Mouse (Mus musculus) liver, embryonic 16.5 days (tissue): ENCODE data around the gene Fat1. TPM values are rescaled to one million over a fixed set of nuclear protein-coding genes. Genes with fewer than 3 reads are reported as not detected.

Source experiments
- ATAC-seq: fragments of 200-750 bp; cut with Nextera tagmentation; 2 replicates; pipeline ENCODE4 v1.8.0; 2017; ENCODE audit warnings: low read depth, mild to moderate bottlenecking, moderate number of reproducible peaks, moderate library complexity
- H3K27ac ChIP-seq: fragments of 300-500 bp; sonication (generic); 2 replicates; pipeline ENCODE4 v1.5.1; 2014; ENCODE audit warnings: mild to moderate bottlenecking, low read length
- H3K27me3 ChIP-seq: fragments of 300-500 bp; sonication (generic); 2 replicates; pipeline ENCODE4 v1.6.1; 2014; ENCODE audit warnings: low read depth, low read length, mixed read lengths; ENCODE audit not compliant: control insufficient read depth, insufficient read depth
- H3K36me3 ChIP-seq: fragments of 300-500 bp; sonication (generic); 2 replicates; pipeline ENCODE4 v1.6.1; 2014; ENCODE audit warnings: mild to moderate bottlenecking; ENCODE audit not compliant: control insufficient read depth, insufficient read depth
- H3K4me1 ChIP-seq: fragments of 300-500 bp; sonication (generic); 2 replicates; pipeline ENCODE4 v1.6.1; 2014; ENCODE audit warnings: low read depth, low read length, mixed read lengths; ENCODE audit not compliant: control insufficient read depth
- H3K4me2 ChIP-seq: fragments of 300-500 bp; sonication (generic); 2 replicates; pipeline ENCODE4 v1.6.1; 2014; ENCODE audit warnings: low read depth, low read length, mixed read lengths
- H3K4me3 ChIP-seq: fragments of 300-500 bp; sonication (generic); 2 replicates; pipeline ENCODE4 v1.5.1; 2014; ENCODE audit warnings: low read depth, mild to moderate bottlenecking, low read length
- H3K9ac ChIP-seq: fragments of 300-500 bp; sonication (generic); 2 replicates; pipeline ENCODE4 v1.6.1; 2014; ENCODE audit warnings: low read depth, low read length
- H3K9me3 ChIP-seq: fragments of 300-500 bp; sonication (generic); replicated peaks from 2 replicates; pipeline ENCODE4 v1.6.1; 2016; ENCODE audit warnings: low read length; ENCODE audit not compliant: control insufficient read depth
- WGBS: fragments of 180-500 bp; shearing (Covaris S2); extraction: QIAGEN DNeasy Blood & Tissue Kit; methylation state at CpG from one replicate; pipeline ENCODE4 v1.1.7; 2014; ENCODE audit not compliant: insufficient replicate concordance; 5-methylcytosine and 5-hydroxymethylcytosine counted together
- polyA plus RNA-seq: library from polyadenylated mRNA; unstranded; fragments of >200 nt; fragmentation: Nextera tagmentation; extraction: Ambion mirVana; gene quantifications from 2 replicates; pipeline ENCODE4 v1.2.1, GENCODE M21; 2015

Gene Fat1
- polyA plus RNA-seq, 1 experiment from 2014 or later, result 0.71 TPM

DNA sequence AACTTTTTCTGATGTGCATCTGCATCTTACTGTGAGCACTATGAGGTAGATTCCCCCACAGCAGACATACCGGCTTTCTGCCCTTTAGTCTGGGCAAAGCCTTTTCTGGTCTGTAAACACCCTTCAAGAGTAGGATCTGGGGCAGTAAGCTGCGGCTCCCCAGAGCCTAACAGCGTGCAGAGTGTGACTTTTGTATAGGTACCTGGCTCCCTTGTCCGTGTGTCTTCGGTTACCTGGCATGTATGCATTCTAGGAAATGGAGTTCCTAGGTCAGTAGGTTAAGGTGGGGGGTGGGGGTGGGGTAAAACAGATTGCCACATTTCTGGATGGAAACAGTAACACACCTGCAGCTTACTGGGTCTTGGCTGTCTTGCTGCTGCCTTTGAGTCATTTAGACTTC lies 36.7 kb downstream of the Fat1 start:
- no peak overlapping the region for H3K27ac ChIP-seq
- H3K9ac ChIP-seq, result no peak overlapping the region
- H3K4me3 ChIP-seq, result no peak overlapping the region
- no peak overlapping the region for H3K4me2 ChIP-seq
- H3K4me1 ChIP-seq, result peaks cover 3% of the 10 kb centered on the region; the same call in 1 of the 2 replicates
- no peak for ATAC-seq
- 26% methylated on average over 5 of the region's 5 CpGs for WGBS
- H3K36me3 ChIP-seq, result no peaks in the 10 kb centered on the region
- no peaks in the 10 kb centered on the region for H3K27me3 ChIP-seq
- no peaks in the 10 kb centered on the region for H3K9me3 ChIP-seq

DNA sequence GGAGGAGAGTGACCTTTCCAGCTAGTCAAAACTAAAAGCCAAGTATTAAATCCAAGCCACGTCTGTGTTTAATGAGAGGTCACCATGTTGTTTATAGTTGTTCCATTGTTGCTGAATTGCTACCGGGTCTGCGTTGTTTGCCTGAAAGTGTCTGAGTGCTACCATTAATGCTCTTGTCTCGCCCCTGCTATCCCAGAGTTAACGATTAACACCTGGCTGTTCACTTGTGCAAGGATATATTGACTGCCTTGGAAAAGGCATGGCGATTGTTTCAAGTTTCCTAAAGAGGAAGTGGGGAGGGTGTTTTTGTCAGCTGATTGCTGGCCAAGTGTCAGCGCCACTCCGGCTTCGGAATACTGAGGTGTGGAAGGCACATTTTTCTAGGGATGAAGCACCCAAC lies 39.9 kb downstream of the Fat1 start:
- ATAC-seq, result 0 out of 2 replicates have a peak, but pooled peaks have one; percentile 19
- H3K4me2 ChIP-seq, result peak overlapping the region; percentile 30
- no peak overlapping the region for H3K27ac ChIP-seq
- H3K4me3 ChIP-seq, result no peak overlapping the region
- H3K4me1 ChIP-seq, result peaks cover 3% of the 10 kb centered on the region; the same call in 1 of the 2 replicates
- no peaks in the 10 kb centered on the region for H3K27me3 ChIP-seq
- no peaks in the 10 kb centered on the region for H3K9me3 ChIP-seq
- 31% methylated on average over 9 of the region's 9 CpGs for WGBS
- H3K9ac ChIP-seq, result no peak overlapping the region
- no peaks in the 10 kb centered on the region for H3K36me3 ChIP-seq

DNA sequence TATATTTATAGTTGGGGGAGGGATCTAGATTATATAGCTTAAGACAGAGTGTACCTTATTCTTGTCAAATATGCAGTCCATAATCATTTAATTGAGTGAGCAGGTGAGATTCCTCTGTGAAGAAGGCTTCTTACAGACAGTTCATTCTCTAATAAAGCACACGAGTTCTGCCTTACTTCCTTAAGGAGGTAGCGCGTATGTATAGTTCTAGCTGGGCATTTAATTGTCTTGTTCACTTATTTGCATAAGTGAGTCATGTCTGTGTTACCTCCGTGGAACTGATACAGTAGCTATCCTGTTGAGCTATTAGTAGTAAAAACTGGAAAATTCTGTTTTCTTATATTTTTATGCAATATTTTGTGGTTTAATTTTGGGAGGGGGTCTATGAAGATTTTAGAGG lies 40.4 kb downstream of the Fat1 start:
- Histone ChIP-seq H3K9ac (no peak overlapping the region), H3K9me3 (no peaks in the 10 kb centered on the region), H3K4me2 (peak overlapping the region; percentile 30; the same call in 1 of the 2 replicates), H3K27me3 (no peaks in the 10 kb centered on the region), H3K4me1 (peaks cover 3% of the 10 kb centered on the region; the same call in 1 of the 2 replicates), H3K27ac (no peak overlapping the region), H3K4me3 (no peak overlapping the region), H3K36me3 (no peaks in the 10 kb centered on the region)
- 62% methylated on average over 4 of the region's 4 CpGs for WGBS
- no peak for ATAC-seq

DNA sequence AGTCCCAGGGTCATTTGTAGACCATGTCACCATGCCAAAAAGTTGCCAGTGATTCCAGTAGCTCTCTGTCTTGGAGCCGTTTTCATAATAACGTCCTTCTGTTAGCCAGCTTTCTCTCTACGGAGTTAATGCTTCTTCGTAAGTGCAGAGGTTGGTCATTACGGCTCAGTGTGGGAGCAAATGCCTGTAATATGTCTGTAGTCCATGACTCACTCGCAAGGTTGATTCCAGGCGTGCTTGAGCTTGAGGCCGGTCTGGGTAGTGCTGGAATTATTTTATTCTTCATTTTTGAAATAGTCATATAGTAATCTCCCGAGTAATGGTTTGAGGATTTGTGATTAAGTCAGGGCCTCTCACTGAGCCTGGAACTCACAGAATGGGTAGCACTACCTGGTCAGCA lies 43.4 kb downstream of the Fat1 start:
- Histone ChIP-seq H3K27me3 (no peaks in the 10 kb centered on the region), H3K4me3 (no peak overlapping the region), H3K4me2 (no peak overlapping the region), H3K4me1 (no peaks in the 10 kb centered on the region), H3K27ac (no peak overlapping the region), H3K9ac (no peak overlapping the region), H3K36me3 (no peaks in the 10 kb centered on the region), H3K9me3 (no peaks in the 10 kb centered on the region)
- 72% methylated on average over 9 of the region's 9 CpGs for WGBS
- ATAC-seq, result no peak

DNA sequence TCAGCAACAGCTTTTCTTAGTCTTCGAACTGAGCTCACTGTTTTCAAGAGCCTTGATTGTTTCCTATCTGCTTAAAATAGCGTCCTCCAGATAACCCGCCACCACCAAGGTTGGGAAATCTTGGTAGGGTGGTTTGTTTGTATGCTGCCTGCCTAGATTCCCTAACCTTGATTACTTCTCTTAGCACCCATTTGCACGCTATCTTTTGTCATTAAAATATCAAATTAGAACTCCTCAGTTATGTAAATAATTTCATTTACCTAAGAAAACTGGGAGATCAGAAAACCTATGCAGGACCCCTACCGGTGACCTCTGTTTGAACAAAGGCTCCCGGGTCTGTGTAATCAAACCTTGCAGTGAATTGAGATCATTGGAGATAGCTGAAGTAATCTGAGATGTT lies 44.0 kb downstream of the Fat1 start:
- no peak overlapping the region for H3K9ac ChIP-seq
- WGBS, result 22% methylated on average over 6 of the region's 6 CpGs
- H3K9me3 ChIP-seq, result no peaks in the 10 kb centered on the region
- no peak overlapping the region for H3K4me2 ChIP-seq
- H3K4me1 ChIP-seq, result no peaks in the 10 kb centered on the region
- H3K27me3 ChIP-seq, result no peaks in the 10 kb centered on the region
- no peak overlapping the region for H3K27ac ChIP-seq
- H3K4me3 ChIP-seq, result no peak overlapping the region
- no peak for ATAC-seq
- H3K36me3 ChIP-seq, result no peaks in the 10 kb centered on the region

DNA sequence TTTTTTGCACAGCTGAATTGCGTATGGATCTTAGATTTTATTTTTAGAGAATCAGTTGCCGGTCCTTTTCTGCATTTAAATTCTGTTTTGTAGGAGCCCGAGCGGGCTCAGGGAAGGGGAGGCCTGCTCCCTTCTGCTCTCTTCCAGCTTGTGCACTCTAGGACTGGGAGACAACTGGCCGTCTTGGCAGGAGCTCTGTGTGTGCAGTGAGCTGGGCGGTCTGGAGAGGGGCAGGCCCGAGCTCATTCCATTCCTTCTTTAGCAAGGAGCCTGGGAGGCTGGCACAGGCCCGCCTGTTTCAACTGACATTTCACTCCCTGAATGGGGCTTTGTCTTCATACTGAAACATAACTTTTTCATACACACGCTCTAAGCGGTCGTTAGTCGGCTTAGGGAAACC lies 44.8 kb downstream of the Fat1 start:
- H3K4me2 ChIP-seq, result no peak overlapping the region
- no peak overlapping the region for H3K9ac ChIP-seq
- H3K27me3 ChIP-seq, result no peaks in the 10 kb centered on the region
- no peak overlapping the region for H3K4me3 ChIP-seq
- no peak overlapping the region for H3K27ac ChIP-seq
- no peak for ATAC-seq
- H3K4me1 ChIP-seq, result no peaks in the 10 kb centered on the region
- no peaks in the 10 kb centered on the region for H3K9me3 ChIP-seq
- WGBS, result 67% methylated on average over 12 of the region's 12 CpGs
- no peaks in the 10 kb centered on the region for H3K36me3 ChIP-seq

DNA sequence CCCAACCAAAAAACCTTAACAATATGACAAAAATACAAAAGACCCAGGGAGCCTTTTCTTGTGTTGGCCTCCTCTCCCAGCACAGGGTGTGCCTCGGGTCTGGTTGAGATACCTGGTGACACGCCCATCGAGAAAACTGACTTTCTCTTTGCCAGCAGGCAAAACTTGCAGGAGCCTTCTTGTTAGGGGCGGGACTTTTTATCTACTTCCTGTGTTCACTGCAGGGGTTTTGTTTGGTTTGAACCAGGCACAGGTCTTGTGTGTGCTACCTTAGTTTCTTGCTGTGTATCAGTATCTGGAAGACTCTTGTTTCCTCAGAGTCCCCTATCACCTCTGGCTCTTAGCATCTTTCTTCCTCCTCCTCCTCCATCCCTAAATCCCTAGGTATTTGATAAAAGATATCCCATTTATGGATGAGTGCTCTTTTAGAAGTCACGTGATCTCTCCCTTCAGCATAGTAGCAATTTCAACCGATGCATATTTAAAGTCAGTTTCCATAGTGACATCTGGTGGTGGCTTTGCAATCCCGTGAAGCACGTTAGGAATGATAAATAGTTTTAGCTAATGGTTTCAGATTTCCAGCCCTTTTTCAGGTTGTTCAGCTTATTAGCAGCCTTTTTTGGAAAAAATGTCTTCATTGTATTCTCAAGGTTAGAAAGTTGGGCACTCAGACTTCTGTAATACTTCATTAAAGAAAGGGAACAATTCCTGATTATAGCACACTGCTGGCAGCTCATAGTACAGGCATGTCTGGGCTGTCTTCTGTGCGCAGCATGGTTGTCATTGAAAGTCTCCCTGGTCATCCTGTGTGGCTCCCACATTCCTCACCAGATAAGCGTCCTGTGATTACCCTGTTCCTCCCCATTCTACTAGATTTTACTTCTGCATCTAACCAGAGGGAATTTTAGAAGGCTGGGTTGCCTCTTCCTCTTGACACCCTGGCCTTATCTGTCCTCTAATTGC lies 50.4 kb downstream of the Fat1 start:
- Histone ChIP-seq H3K4me1 (no peaks in the 10 kb centered on the region), H3K9me3 (no peaks in the 10 kb centered on the region), H3K4me3 (no peak overlapping the region), H3K36me3 (no peaks in the 10 kb centered on the region), H3K27me3 (no peaks in the 10 kb centered on the region), H3K4me2 (no peak overlapping the region), H3K9ac (no peak overlapping the region), H3K27ac (no peak overlapping the region)
- no peak for ATAC-seq
- 23% methylated on average over 10 of the region's 10 CpGs for WGBS

DNA sequence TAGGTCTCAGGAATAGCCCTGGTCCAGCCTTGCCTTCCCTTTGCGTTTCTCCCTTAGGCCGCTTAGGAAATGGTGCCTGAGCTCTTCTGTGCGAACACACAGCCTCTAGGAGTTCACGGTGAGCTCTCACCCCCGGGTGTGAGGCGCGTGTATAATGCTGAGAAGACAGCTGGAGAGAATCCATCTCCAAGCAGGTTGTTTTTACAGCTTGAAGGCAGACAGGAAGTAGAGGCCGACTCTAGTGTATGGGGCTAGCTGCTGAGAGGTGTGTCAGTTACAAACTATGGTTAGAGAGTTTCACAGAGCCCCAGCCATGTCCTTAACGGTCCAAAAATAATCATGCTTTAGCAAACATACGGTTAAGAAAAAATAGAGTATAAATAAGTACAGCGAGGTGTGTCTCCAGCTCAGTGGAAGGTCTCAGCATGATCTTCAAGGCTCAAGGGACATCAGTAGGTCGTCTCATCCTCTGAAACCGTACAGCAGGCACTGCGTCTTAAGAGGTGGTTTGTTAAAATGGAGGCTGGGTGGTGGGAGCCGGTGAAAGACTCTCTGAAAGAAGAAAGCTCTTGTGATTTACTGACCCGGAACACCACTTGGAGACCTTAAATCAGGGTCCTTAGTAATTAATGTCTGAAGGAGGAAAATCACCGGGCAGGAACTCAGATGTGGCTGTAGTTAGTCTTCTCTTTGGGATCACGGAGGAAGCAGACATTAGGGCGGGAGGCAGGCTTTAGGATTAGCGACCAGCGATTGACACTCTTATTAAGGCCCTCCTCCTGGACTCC lies 56.6 kb downstream of the Fat1 start:
- 42% methylated on average over 21 of the region's 21 CpGs for WGBS
- no peaks in the 10 kb centered on the region for H3K36me3 ChIP-seq
- no peaks in the 10 kb centered on the region for H3K9me3 ChIP-seq

DNA sequence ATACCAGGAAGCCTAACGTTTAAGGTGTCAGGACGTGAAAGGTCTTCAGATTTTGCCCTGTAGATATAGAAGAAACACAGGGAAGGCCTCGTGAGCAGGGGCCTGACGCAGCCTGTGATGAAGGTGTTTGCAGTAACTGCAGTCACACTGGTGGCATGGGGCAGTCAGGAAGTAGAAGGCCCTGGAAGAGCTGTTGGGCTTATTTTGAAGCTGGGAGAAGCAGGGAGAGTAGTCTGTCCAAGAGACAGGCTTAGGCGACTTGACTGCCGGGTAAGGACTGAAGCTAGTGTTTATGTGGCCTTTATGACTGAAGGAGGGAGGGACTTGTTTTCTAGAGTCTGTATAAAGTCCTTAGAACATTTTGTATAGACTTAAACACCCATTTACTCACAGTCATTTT lies 57.4 kb downstream of the Fat1 start:
- H3K9ac ChIP-seq, result no peak overlapping the region
- H3K4me2 ChIP-seq, result no peak overlapping the region
- no peaks in the 10 kb centered on the region for H3K36me3 ChIP-seq
- H3K27me3 ChIP-seq, result no peaks in the 10 kb centered on the region
- ATAC-seq, result no peak
- no peak overlapping the region for H3K27ac ChIP-seq
- H3K9me3 ChIP-seq, result no peaks in the 10 kb centered on the region
- no peaks in the 10 kb centered on the region for H3K4me1 ChIP-seq
- 56% methylated on average over 6 of the region's 6 CpGs for WGBS
- H3K4me3 ChIP-seq, result no peak overlapping the region

More for the DNA sequence above, 56.6 kb downstream of the Fat1 start:
- no peak for ATAC-seq
- no peak overlapping the region for H3K9ac ChIP-seq
- no peaks in the 10 kb centered on the region for H3K4me1 ChIP-seq
- no peak overlapping the region for H3K4me3 ChIP-seq
- no peak overlapping the region for H3K27ac ChIP-seq
- no peak overlapping the region for H3K4me2 ChIP-seq
- H3K27me3 ChIP-seq, result no peaks in the 10 kb centered on the region
